ENCODE assay signal across 9 mouse cellular contexts in the genomic region with DNA sequence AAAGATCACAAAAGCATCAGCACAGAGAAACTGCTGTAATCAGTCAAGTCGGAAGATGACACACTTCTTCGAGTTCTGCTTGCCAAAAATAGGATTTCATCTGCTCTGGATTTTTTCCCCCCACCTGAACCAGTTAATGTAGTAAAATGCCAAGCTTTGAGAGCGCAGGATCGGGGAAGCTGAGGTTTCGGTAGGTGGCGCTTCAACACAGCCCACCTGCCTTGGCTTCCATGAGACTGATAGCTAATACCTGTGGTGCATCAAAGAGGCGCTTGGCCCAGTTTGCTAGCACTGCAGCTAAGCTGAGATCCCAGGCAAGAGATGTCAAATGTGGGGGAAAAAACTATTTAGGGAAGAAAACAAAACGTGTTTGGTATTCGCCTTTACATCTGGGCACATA.
DNase-seq lines count a peak whose midpoint lies in the region; ATAC-seq and TF ChIP-seq lines count a peak whose summit lies in the region.
"Had no signal": no experiment of that assay in that cellular context is flagged by ENCODE, and none has a peak within 500 bp of the region (broad histone marks: within the 10 kb centered on the region; RNA-seq: fewer than 3 reads in every experiment).

No protein-coding gene starts in this region.

- no peaks in the 10 kb centered on the region for H3K36me3 ChIP-seq in hindbrain, embryonic 10.5 days
- H3K36me3 ChIP-seq in hindbrain, embryonic 13.5 days = no peaks in the 10 kb centered on the region
- H3K36me3 ChIP-seq in embryonic facial prominence, embryonic 11.5 days (replicated peaks; ENCODE audit: control insufficient read depth, insufficient read depth, low read depth, low read length) = no peaks in the 10 kb centered on the region
- H3K36me3 ChIP-seq in lung, embryonic 14.5 days (ENCODE audit: insufficient read depth) = no peaks in the 10 kb centered on the region
- H3K36me3 ChIP-seq: limb, embryonic 13.5 days had no signal

- ATAC-seq in hindbrain, embryonic 13.5 days (ENCODE audit: low FRiP score) = no peak
- no peak for ATAC-seq in embryonic facial prominence, embryonic 11.5 days (replicated peaks; ENCODE audit: insufficient number of reproducible peaks, low FRiP score, low TSS enrichment, low read depth)
- ATAC-seq in lung, embryonic 14.5 days (ENCODE audit: insufficient read depth) = no peak

- no peak overlapping the region for H3K4me2 ChIP-seq in hindbrain, embryonic 13.5 days
- no peak overlapping the region for H3K4me2 ChIP-seq in embryonic facial prominence, embryonic 11.5 days (ENCODE audit: low read depth, low read length)
- no peak overlapping the region for H3K4me2 ChIP-seq in lung, embryonic 14.5 days
- H3K4me2 ChIP-seq: limb, embryonic 13.5 days had no signal

- DNase-seq in hindbrain, embryonic 10.5 days (ENCODE audit: low spot score) = peak; percentile 30
- peak; percentile 14 for DNase-seq in adrenal gland, postnatal 14 days
- DNase-seq in embryonic facial prominence, embryonic 11.5 days (ENCODE audit: low spot score) = peak; percentile 78
- DNase-seq in kidney, postnatal 4 days = peak; percentile 59 to 64
- peak; percentile 67 for DNase-seq in lung, embryonic 14.5 days
- DNase-seq in right cerebral cortex, postnatal 10 days (ENCODE audit: low spot score in 2 of 2) = peak; percentile 70 to 77
- DNase-seq in spleen, postnatal 10 days (ENCODE audit: low spot score in 2 of 2) = no peak

- H3K27me3 ChIP-seq in hindbrain, embryonic 10.5 days (ENCODE audit: insufficient read depth, poor library complexity, severe bottlenecking) = peaks cover 46% of the 10 kb centered on the region
- peaks cover 28% of the 10 kb centered on the region for H3K27me3 ChIP-seq in hindbrain, embryonic 13.5 days
- H3K27me3 ChIP-seq in embryonic facial prominence, embryonic 11.5 days (ENCODE audit: control insufficient read depth, insufficient read depth, low read length) = no peaks in the 10 kb centered on the region
- H3K27me3 ChIP-seq in lung, embryonic 14.5 days (ENCODE audit: insufficient read depth, low read length) = no peaks in the 10 kb centered on the region

- no peak overlapping the region for H3K9ac ChIP-seq in hindbrain, embryonic 13.5 days
- no peak overlapping the region for H3K9ac ChIP-seq in embryonic facial prominence, embryonic 11.5 days (replicated peaks; ENCODE audit: low read length)
- no peak overlapping the region for H3K9ac ChIP-seq in lung, embryonic 14.5 days
- H3K9ac ChIP-seq: limb, embryonic 13.5 days had no signal

- 21% methylated on average over 9 of the region's 9 CpGs for WGBS in hindbrain, embryonic 10.5 days
- 21% methylated on average over 9 of the region's 9 CpGs for WGBS in hindbrain, embryonic 13.5 days
- 17% methylated on average over 9 of the region's 9 CpGs for WGBS in embryonic facial prominence, embryonic 11.5 days
- WGBS in lung, embryonic 14.5 days = 14% methylated on average over 9 of the region's 9 CpGs

- no peaks in the 10 kb centered on the region for H3K9me3 ChIP-seq in hindbrain, embryonic 10.5 days
- H3K9me3 ChIP-seq in hindbrain, embryonic 13.5 days = no peaks in the 10 kb centered on the region
- H3K9me3 ChIP-seq in embryonic facial prominence, embryonic 11.5 days (replicated peaks; ENCODE audit: control insufficient read depth, low read length) = no peaks in the 10 kb centered on the region
- no peaks in the 10 kb centered on the region for H3K9me3 ChIP-seq in lung, embryonic 14.5 days (ENCODE audit: low read depth, low read length)
- H3K9me3 ChIP-seq: limb, embryonic 13.5 days had no signal

- H3K4me1 ChIP-seq in hindbrain, embryonic 10.5 days (replicated peaks) = no peaks in the 10 kb centered on the region
- H3K4me1 ChIP-seq in hindbrain, embryonic 13.5 days (replicated peaks) = 0 out of 2 replicates have a peak, but pooled peaks cover 4% of the 10 kb centered on the region
- H3K4me1 ChIP-seq in embryonic facial prominence, embryonic 11.5 days (ENCODE audit: control insufficient read depth, insufficient read depth, low read length) = no peaks in the 10 kb centered on the region
- no peaks in the 10 kb centered on the region for H3K4me1 ChIP-seq in lung, embryonic 14.5 days (ENCODE audit: insufficient read depth)

- H3K4me3 ChIP-seq in hindbrain, embryonic 10.5 days = no peak overlapping the region
- H3K4me3 ChIP-seq in hindbrain, embryonic 13.5 days = no peak overlapping the region
- no peak overlapping the region for H3K4me3 ChIP-seq in embryonic facial prominence, embryonic 11.5 days (ENCODE audit: low read depth, low read length)
- no peak overlapping the region for H3K4me3 ChIP-seq in lung, embryonic 14.5 days (ENCODE audit: low read depth, low read length)
- H3K4me3 ChIP-seq: limb, embryonic 13.5 days had no signal

- peak; percentile 78 for TF ChIP-seq CTCF in lung, embryonic 14.5 days (IDR thresholded peaks at IDR 0.05; ENCODE audit: low read depth)

- H3K27ac ChIP-seq in hindbrain, embryonic 10.5 days = no peak overlapping the region
- no peak overlapping the region for H3K27ac ChIP-seq in hindbrain, embryonic 13.5 days
- no peak overlapping the region for H3K27ac ChIP-seq in embryonic facial prominence, embryonic 11.5 days (replicated peaks; ENCODE audit: low read depth, low read length)
- no peak overlapping the region for H3K27ac ChIP-seq in lung, embryonic 14.5 days (ENCODE audit: low read depth)
- H3K27ac ChIP-seq: limb, embryonic 13.5 days had no signal

Comparison
In these comparisons a context has a peak if more than half of its experiments do, and no peak if none do; other contexts are left out.
1. DNase-seq: peak in hindbrain, embryonic 10.5 days (single experiment), adrenal gland, postnatal 14 days (single experiment), embryonic facial prominence, embryonic 11.5 days (single experiment), kidney, postnatal 4 days (2 of 2), lung, embryonic 14.5 days (single experiment) and right cerebral cortex, postnatal 10 days (2 of 2); none in spleen, postnatal 10 days (0 of 2).